Mouse (Mus musculus) ES-E14 (cell line): ENCODE results near the gene Wdfy1.

ENCODE experiments used
- CHD2 ChIP-seq: IDR thresholded peaks from 2 replicates; pipeline ENCODE4 v1.6.1; 2014; ENCODE audit warnings: mild to moderate bottlenecking, low read depth, low read length, inconsistent platforms
- HCFC1 ChIP-seq: IDR thresholded peaks from 2 replicates; pipeline ENCODE4 v1.6.1; 2012; ENCODE audit warnings: low read length, inconsistent platforms, borderline replicate concordance; ENCODE audit not compliant: insufficient read depth
- ZC3H11A ChIP-seq: IDR thresholded peaks from 2 replicates; pipeline ENCODE4 v1.6.1; 2012; ENCODE audit warnings: low read depth, mild to moderate bottlenecking, inconsistent platforms, low read length, borderline replicate concordance
- ZNF384 ChIP-seq: IDR thresholded peaks from 2 replicates; pipeline ENCODE4 v1.6.1; 2012; ENCODE audit warnings: low read depth, low read length, inconsistent platforms

DNA sequence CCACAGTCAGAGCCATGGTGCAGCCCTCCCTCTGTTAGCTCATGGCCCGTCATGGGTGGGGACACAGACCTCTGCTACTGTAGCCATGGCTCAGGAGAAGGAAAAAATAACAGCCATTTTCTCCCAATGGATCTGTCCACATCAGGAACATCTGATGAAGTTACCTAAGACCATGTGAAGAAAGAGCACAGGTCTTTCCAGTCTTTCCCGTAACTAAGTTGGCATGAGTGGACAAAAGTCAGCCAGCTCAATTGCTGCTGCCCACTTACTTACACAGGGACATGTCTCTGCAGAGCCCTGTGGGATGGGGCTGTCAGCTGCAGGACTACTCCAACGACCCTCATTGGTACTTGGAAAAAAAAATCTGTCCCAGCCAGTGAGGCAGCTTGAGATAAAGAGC, 69.2 kb downstream of the Wdfy1 start:
- TF ChIP-seq HCFC1 (no peak), ZNF384 (no peak), CHD2 (no peak), ZC3H11A (no peak)
